Mouse (Mus musculus) spleen, adult 2 months (tissue): Measurements from ENCODE around the gene Olfr1375.
"Not testable (repeated sequence)": the region's sequence is repeated elsewhere in the genome, so short reads cannot be mapped to it uniquely, and the experiment has no call there.

Source experiments
- CTCF ChIP-seq: fragments of 200-500 bp; IDR thresholded peaks from 2 replicates; pipeline ENCODE4 v1.5.1; 2011; ENCODE audit warnings: mild to moderate bottlenecking, inconsistent platforms; ENCODE audit not compliant: insufficient read depth, insufficient read length, insufficient replicate concordance; ENCODE audit errors: extremely low read depth
- POLR2A ChIP-seq: fragments of 200-500 bp; IDR thresholded peaks from 2 replicates; pipeline ENCODE4 v1.6.1; 2011; ENCODE audit warnings: low read depth, low read length, inconsistent platforms

- TF ChIP-seq CTCF, POLR2A: not testable (repeated sequence)
Measured at GRCm38 (mm10) chr11:51034141-51034540, 13.8 kb upstream of the Olfr1375 start.
